Mouse (Mus musculus) thymus, adult 18-20 months (tissue): ENCODE measurements around the gene Haus6.
A peak's percentile ranks its signal among the peaks of the same experiment; 100 is the strongest.

Source experiments
- DNase-seq, 2 experiments: peaks; one replicate each; pipeline ENCODE4 v3.0.0; 2022; ENCODE audit warnings: mixed read lengths in 2 of 2

Haus6 gene

DNA sequence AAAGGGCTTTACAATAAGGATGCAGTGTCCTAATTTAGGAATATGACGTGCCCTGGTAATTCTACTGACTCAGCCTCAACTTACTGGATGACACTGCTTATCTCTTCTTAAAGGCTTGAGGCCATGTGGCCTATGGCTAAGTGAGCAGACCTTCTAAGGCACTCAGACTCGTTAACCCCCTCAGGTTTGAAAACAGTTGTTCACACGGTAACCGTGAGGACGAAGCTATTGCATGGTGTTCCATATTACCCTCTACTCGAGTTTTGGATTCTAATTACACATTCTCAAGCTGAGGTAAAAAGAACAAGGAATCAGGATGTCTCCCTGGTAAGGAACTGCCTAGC, 36.9 kb downstream of the Haus6 start:
- DNase-seq = peak in 1 of 2 experiments; percentile 8

DNA sequence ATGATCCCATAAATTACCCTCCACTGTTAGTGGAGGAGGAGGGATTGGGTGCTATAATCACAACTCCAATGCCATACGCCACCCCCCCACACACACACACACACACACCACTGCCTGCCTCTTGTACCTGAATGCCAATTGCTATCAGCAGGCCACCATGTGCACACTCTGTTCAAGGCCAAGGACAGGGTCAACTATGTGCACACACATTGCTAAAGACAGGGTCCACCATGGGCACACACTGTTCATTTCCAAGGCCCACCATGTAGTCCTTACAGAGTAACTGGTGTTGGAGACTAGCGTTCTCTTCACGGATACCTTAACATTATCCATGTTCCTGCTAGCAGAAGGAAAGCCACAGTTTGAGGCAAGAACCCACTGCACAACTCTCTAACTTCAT, 50.8 kb downstream of the Haus6 start:
- no peak for DNase-seq

DNA sequence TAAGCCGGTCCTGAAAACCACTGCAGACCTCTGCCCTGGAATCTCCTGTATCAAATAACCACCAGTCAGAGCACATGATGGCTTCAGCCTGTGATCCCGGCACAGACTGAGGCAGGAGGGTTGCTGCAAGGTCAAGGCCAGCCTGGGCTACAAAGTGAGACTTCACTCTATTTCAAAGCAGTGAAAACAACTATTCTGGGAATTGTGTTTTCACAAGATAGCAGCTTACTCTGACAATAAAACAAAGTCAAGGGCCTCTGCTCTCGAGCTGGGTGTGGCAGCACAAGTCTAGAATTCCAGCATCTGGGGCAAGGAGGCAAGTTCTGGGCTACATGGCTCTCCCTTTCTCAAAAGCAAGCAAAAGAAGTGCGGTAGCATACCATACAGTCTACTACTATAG, 52.8 kb downstream of the Haus6 start:
- no peak for DNase-seq

DNA sequence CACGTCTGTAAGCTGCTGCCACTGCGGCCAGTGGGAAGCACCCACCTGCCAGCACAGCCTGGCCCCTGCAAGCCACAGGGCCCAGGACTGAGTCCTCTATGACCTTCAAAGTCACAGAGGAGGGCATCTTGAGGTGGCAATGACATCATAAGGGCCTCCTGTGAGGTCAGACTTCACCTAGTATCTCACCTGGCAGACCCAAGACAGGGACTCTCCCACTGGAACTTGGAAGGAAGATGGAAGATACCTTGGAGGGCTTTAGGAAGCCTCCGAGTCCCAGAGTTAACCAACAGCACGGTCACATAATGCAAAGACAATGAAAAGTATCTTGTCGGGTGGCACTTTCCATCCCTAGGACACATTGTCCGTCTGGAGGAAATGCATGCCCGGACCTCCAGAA, 53.6 kb downstream of the Haus6 start, which contains the start of gene Saxo1:
Saxo1 (minus strand) TSS at position 101 of the 400 bp plus-strand sequence.
- no peak for DNase-seq

DNA sequence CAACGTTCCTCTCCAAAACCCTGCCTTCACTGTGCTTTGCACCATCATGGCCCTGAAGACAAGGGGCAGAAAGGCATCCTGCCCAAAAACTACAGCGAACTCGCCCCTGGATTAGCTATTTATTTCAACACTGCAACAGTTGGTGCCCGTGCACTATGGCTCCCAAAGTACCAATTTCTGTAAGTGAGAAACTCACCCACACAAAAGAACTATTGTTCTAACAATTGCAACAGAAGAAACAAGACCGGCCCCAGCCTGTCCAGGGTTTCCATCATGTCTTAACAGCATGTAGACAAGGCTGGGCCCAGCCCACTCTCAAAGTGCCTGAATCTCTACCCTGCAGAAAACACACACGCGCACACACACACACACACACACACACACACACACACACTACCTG, 54.5 kb downstream of the Haus6 start:
- DNase-seq = no peak

DNA sequence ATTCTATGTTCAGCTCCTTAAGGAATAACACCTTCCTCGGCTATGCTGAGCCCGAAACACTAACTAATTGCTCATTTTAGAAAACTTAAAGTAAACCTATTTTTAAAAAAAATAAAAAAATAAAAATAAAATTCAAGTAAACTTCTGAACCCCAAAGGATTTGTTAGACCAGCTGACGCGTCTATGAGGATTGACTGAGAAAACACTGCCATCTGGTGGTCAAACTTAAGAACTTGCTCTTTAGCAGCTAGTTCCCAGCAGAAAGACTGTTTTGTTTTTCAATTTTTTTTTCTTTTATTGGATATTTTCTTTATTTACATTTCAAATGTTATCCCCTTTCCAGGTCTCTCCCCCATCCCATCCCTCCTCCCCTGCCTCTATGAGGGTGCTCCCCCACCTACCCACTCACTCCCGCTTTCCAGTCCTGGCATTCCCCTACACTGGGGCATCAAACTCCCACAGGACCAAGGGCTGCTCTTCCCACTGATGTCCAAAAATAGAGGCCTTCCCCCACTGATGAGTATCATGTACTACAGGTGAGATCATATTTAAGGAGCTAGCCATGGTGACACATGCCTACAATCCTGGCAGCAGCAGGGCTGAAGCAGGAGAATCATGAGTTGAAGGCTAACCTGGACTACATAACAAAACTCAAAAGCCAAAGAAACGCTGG, 56.7 kb downstream of the Haus6 start:
- DNase-seq = no peak

DNA sequence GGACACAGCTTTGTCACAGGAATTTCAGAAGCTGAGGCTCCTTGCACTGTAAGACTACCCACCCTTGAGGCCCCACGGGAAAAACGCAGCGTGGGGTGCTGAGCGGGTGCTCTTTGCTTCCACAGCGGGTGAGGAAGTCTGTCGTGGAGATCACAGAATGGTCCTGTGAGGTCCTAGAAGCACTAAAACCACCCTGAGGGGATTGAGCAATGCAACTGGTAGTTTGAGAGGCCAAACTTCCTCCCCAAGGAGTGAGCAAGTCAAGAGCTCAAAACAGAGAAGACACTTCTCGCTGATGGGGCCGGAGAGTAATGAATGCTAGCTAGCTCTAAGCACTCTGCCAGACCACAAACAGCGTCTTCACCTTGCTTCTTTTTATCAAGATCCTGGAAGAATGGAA, 63.5 kb downstream of the Haus6 start:
- no peak for DNase-seq

DNA sequence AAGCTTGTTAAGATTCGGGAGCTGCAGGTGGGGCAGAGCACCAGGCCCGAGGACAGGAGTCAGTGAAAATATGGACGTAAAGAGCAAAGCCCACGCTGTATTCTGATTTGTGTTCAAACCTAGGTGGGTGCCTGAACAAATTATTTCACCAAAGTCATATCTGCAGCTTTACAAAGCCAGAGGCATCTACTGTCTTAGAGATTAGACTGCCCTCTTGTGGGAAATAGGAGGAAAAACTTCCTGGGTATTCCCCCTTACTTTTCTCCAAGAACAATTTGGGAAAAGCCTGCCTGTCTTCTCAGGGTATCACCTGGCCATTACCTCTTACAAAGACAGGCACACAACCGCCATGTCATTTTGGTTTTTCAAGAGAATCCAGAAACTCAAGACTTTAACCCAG, 66.2 kb downstream of the Haus6 start:
- no peak for DNase-seq

DNA sequence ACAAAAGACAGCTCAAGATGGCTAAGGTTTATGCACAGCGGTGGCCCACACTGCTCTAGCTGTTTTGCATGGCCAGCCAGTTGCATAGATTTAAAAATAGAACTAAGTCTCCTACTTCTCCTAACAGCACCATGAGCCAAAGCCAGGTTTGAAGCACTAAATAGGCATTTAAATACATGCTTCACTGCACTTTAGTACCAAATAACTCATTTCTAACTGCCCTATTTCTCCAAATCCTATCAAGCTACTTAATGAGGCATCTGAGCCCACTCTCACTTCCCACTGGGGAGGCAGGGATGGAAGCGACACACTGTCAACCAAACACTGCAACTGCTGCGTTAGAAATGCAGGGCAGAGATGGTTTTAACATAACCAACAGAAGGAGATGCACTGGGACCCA, 67.9 kb downstream of the Haus6 start:
- no peak for DNase-seq

DNA sequence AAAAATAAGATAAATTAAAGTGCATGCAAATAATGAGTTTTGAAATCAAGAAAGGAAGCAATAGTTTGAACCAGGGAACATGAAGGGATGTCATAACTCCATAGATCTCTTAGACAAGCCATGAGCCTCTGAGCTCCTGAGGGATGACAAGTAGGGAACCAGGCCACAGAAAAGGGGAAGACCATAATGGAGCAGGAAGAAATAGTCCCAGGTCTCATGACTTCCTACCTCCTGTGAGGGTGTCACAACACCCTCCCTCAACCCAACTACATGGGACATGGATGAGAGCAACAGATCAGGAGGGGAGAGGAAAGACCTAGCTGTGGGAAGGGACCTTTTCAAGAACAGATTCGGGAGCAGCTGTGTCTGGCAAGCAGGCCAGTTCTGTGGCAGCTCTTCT, 70.3 kb downstream of the Haus6 start:
- no peak for DNase-seq

DNA sequence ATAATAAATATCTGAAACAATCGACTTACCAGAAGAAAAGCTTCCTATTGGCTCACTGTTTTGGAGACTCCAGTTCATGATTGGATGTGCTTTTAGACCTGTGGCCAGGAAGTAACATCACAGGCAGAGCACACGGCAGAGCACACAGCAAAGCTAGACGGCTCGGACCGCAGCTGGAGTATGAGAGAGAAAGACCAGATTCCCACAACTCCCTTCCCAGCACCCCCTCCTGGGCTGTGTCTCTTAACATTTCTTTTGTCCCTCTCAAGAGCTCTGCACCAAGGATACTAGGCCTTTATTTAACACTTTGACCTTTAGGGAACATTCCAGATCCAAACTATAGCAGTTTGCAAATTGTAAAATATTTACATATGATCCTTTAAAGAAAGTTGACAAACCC, 72.9 kb downstream of the Haus6 start:
- DNase-seq = no peak

DNA sequence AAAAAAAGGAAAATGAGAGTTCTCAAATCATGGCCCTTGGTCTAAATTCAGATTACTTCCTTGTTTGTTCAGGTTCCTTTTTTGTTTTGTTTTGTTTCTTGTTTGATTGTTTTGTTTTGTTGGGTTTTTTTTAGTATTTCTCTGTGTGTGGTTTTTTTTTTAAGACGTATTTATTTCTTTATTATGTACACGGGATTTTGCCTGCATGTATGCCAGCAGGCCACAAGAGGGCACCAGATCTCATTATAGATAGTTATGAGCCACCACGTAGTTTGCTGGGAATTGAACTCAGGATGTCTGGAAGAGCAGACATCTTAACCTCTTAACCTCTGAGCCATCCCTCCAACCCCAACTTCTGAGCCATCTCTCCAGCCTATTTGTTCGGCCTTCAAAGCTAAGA, 73.9 kb downstream of the Haus6 start:
- no peak for DNase-seq

DNA sequence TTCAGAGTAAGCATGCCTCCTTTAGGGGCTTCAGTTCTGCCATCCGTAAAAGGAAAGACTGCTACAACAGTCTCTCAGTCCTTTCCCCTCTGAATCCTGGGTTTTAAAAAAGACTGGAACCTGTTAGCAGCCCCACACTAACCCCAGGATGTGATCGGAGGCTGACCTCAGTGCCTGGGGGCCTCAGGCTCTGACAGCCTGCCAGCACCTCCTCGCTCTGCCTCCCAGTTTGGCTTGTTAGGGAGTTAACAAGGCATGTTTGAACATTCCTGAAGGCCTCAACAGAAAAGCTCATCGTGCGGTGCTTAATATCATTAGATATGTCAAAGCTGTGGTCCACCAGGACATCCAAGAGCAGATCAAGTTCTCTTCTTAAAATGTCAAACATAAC, 77.8 kb downstream of the Haus6 start:
- DNase-seq = no peak

DNA sequence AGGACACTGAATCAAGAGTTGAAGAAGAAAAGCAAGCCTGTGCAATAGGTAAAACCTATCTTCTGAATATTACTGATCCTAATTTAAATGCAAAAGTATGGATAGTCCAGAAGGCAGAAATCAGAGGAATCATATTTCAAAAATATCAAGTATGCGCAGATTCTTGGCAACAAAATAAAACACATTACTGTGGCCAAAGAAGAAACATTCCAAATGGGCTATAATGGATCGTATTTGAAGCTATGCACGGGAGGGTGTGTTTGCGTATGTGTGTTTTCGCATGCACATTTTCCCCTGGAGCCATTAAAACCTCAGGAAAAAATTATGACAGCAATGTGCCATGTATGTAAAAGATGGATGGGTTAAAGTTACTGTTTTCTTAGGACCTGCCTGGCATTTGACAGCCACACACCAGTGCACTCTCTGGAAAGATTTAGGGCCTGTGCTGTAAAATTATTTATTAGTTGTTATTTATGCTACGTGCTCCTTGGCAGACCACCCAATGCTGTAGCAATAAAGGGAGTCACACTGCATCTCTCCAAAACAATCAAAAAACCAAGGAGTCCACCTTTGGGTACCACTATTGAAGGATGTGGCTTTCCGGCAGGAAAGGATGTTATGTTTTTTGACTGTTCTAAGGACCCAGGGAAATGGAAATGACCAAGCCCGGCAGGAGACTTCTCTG, 78.3 kb downstream of the Haus6 start:
- no peak for DNase-seq

DNA sequence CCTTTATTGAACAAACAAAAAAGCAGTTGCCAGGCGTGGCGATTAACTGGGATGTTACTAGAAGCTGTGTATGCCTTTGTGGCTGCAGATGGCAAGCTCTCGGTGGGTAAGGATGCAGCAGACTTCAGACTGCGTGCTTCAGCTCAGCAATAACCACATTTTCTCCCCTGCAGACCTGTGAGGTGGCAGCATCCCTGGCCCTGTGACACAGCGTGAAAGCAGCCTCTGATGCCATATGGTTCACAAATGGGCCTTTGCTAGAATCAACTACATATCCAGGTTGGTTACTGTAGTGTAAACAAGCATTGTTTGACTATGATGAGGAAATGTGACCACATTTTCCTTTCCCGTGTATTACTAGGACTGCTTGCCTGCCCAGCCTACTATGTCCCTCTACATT, 82.7 kb downstream of the Haus6 start:
- DNase-seq = no peak
